Mouse (Mus musculus): ENCODE measurements at regions not wholly inside any gene's neighbourhood (a gene's known extent, or its start where the extent isn't known, plus 50 kb on each side); places are given as distances from the start of the nearest gene placed in this dataset.

- 29% methylated on average over 18 of the region's 18 CpGs for WGBS
- Histone ChIP-seq H3K9ac (no peak overlapping the region), H3K27me3 (replicated peaks) (no peaks in the 10 kb centered on the region), H3K4me1 (replicated peaks) (peaks cover 5% of the 10 kb centered on the region), H3K36me3 (no peaks in the 10 kb centered on the region), H3K4me3 (replicated peaks) (no peak overlapping the region), H3K4me2 (replicated peaks) (0 out of 2 replicates have a peak overlapping the region, but pooled peaks have one; percentile 17), H3K9me3 (no peaks in the 10 kb centered on the region), H3K27ac (no peak overlapping the region)
- no peak for ATAC-seq
Observed at GRCm38 (mm10) chr5:134797688-134798094, 50.6 kb upstream of the Eln start.

Data from intestine, embryonic 15.5 days (tissue).